Mouse (Mus musculus) lung, embryonic 16.5 days (tissue): ENCODE data around the gene Git1. TPM values are rescaled to one million over a fixed set of nuclear protein-coding genes. Genes with fewer than 3 reads are reported as not detected.

ENCODE experiments used
- ATAC-seq: fragments of 200-750 bp; cut with Nextera tagmentation; 2 replicates; pipeline ENCODE4 v1.8.0; 2017; ENCODE audit warnings: low read depth, mild to moderate bottlenecking, moderate library complexity
- H3K27ac ChIP-seq: fragments of 300-500 bp; sonication (generic); 2 replicates; pipeline ENCODE4 v1.5.1; 2014; ENCODE audit warnings: mild to moderate bottlenecking, control low read depth, low read length
- H3K27me3 ChIP-seq: fragments of 300-500 bp; sonication (generic); 2 replicates; pipeline ENCODE4 v1.6.1; 2014; ENCODE audit warnings: low read depth, low read length, mixed read lengths; ENCODE audit not compliant: control insufficient read depth, insufficient read depth
- H3K36me3 ChIP-seq: fragments of 300-500 bp; sonication (generic); 2 replicates; pipeline ENCODE4 v1.6.1; 2014; ENCODE audit warnings: low read length; ENCODE audit not compliant: control insufficient read depth, insufficient read depth
- H3K4me1 ChIP-seq: fragments of 300-500 bp; sonication (generic); replicated peaks from 2 replicates; pipeline ENCODE4 v1.6.1; 2014; ENCODE audit warnings: low read length, mixed read lengths; ENCODE audit not compliant: control insufficient read depth, insufficient read depth
- H3K4me2 ChIP-seq: fragments of 300-500 bp; sonication (generic); 2 replicates; pipeline ENCODE4 v1.6.1; 2014; ENCODE audit warnings: low read depth, low read length, control low read depth
- H3K4me3 ChIP-seq: fragments of 300-500 bp; sonication (generic); 2 replicates; pipeline ENCODE4 v1.5.1; 2014; ENCODE audit warnings: mild to moderate bottlenecking, low read length, control low read depth
- H3K9ac ChIP-seq: fragments of 300-500 bp; sonication (generic); 2 replicates; pipeline ENCODE4 v1.6.1; 2014; ENCODE audit warnings: low read length, control low read depth
- H3K9me3 ChIP-seq: fragments of 300-500 bp; sonication (generic); 2 replicates; pipeline ENCODE4 v1.6.1; 2016; ENCODE audit warnings: low read length; ENCODE audit not compliant: control insufficient read depth
- WGBS: fragments of 180-500 bp; shearing (Covaris S2); extraction: QIAGEN DNeasy Blood & Tissue Kit; methylation state at CpG from one replicate; pipeline ENCODE4 v1.1.7; 2014; 5-methylcytosine and 5-hydroxymethylcytosine counted together
- polyA plus RNA-seq: library from polyadenylated mRNA; unstranded; fragments of >200 nt; fragmentation: Nextera tagmentation; extraction: Ambion mirVana; gene quantifications from 2 replicates; pipeline ENCODE4 v1.2.1, GENCODE M21; 2015

The Git1 gene
- polyA plus RNA-seq, result 9.1 and 9.2 TPM in 2 replicates

- no peaks in the 10 kb centered on the region for H3K36me3 ChIP-seq
- under 1% methylated on average over 55 of the region's 74 CpGs for WGBS
- peak within 1 kb of the TSS; percentile 88 for H3K4me3 ChIP-seq
- H3K9me3 ChIP-seq, result no peaks in the 10 kb centered on the region
- peak; percentile 1; the same call in 1 of the 2 replicates for ATAC-seq
- peaks cover 62% of the 10 kb centered on the region for H3K4me1 ChIP-seq
- H3K27ac ChIP-seq, result peak within 1 kb of the TSS; percentile 87
- H3K4me2 ChIP-seq, result peak within 1 kb of the TSS; percentile 95
- H3K9ac ChIP-seq, result peak within 1 kb of the TSS; percentile 85
- H3K27me3 ChIP-seq, result no peaks in the 10 kb centered on the region
These were observed at the start of gene Git1 for GRCm38 (mm10) chr11:77493512-77494343. Gene Git1 (plus strand): TSS chr11:77493562.

- H3K9me3 ChIP-seq, result no peaks in the 10 kb centered on the region
- H3K4me2 ChIP-seq, result no peak overlapping the region
- WGBS, result 36% methylated on average over 2 of the region's 2 CpGs
- H3K27me3 ChIP-seq, result no peaks in the 10 kb centered on the region
- no peak overlapping the region for H3K4me3 ChIP-seq
- peak; percentile 86 for ATAC-seq
- H3K9ac ChIP-seq, result no peak overlapping the region
- H3K36me3 ChIP-seq, result peaks cover 7% of the 10 kb centered on the region
- peaks cover 28% of the 10 kb centered on the region for H3K4me1 ChIP-seq
- H3K27ac ChIP-seq, result no peak overlapping the region
These were observed 48.4 kb upstream of the Git1 start for GRCm38 (mm10) chr11:77444939-77445338.

GRCm38 (mm10) chr11:77446628-77447041, 46.7 kb upstream of the Git1 start:
- Histone ChIP-seq H3K27ac (no peak overlapping the region), H3K9ac (no peak overlapping the region), H3K4me1 (peaks cover 24% of the 10 kb centered on the region), H3K27me3 (no peaks in the 10 kb centered on the region), H3K9me3 (no peaks in the 10 kb centered on the region), H3K4me3 (no peak overlapping the region), H3K36me3 (peaks cover 11% of the 10 kb centered on the region), H3K4me2 (no peak overlapping the region)
- 36% methylated on average over 6 of the region's 6 CpGs for WGBS
- peak; percentile 24; the same call in 1 of the 2 replicates for ATAC-seq

- H3K27me3 ChIP-seq, result no peaks in the 10 kb centered on the region
- H3K9ac ChIP-seq, result no peak overlapping the region
- no peak overlapping the region for H3K4me3 ChIP-seq
- no peak overlapping the region for H3K27ac ChIP-seq
- peaks cover 12% of the 10 kb centered on the region for H3K36me3 ChIP-seq
- no peaks in the 10 kb centered on the region for H3K9me3 ChIP-seq
- 89% methylated on average over 7 of the region's 7 CpGs for WGBS
- H3K4me1 ChIP-seq, result peaks cover 8% of the 10 kb centered on the region
- no peak for ATAC-seq
- no peak overlapping the region for H3K4me2 ChIP-seq
These were observed 44.1 kb upstream of the Git1 start for GRCm38 (mm10) chr11:77449224-77449623.

- Histone ChIP-seq H3K36me3 (peaks cover 19% of the 10 kb centered on the region), H3K9ac (no peak overlapping the region), H3K9me3 (no peaks in the 10 kb centered on the region)
These were observed 41.7 kb upstream of the Git1 start for GRCm38 (mm10) chr11:77451670-77452069.

GRCm38 (mm10) chr11:77453388-77453787, 40.0 kb upstream of the Git1 start:
- WGBS, result 91% methylated on average over 2 of the region's 2 CpGs
- no peak for ATAC-seq
- H3K36me3 ChIP-seq, result peaks cover 19% of the 10 kb centered on the region

More at GRCm38 (mm10) chr11:77451670-77452069, 41.7 kb upstream of the Git1 start:
- Histone ChIP-seq H3K27me3 (no peaks in the 10 kb centered on the region), H3K4me1 (0 out of 2 replicates have a peak, but pooled peaks cover 5% of the 10 kb centered on the region), H3K4me3 (no peak overlapping the region), H3K4me2 (no peak overlapping the region), H3K27ac (no peak overlapping the region)
- 96% methylated on average over 2 of the region's 2 CpGs for WGBS
- ATAC-seq, result no peak

GRCm38 (mm10) chr11:77455770-77456510, 37.4 kb upstream of the Git1 start:
- peaks cover 3% of the 10 kb centered on the region; the same call in 1 of the 2 replicates for H3K27me3 ChIP-seq
- WGBS, result 87% methylated on average over 9 of the region's 9 CpGs

More at GRCm38 (mm10) chr11:77453388-77453787, 40.0 kb upstream of the Git1 start:
- Histone ChIP-seq H3K4me1 (peaks cover 6% of the 10 kb centered on the region; the same call in 1 of the 2 replicates), H3K27me3 (no peaks in the 10 kb centered on the region), H3K9me3 (no peaks in the 10 kb centered on the region), H3K4me3 (no peak overlapping the region), H3K4me2 (no peak overlapping the region), H3K9ac (no peak overlapping the region), H3K27ac (no peak overlapping the region)

GRCm38 (mm10) chr11:77456866-77457265, 36.5 kb upstream of the Git1 start:
- H3K4me3 ChIP-seq, result no peak overlapping the region
- WGBS, result 31% methylated on average over 6 of the region's 6 CpGs
- peaks cover 7% of the 10 kb centered on the region for H3K4me1 ChIP-seq
- H3K4me2 ChIP-seq, result no peak overlapping the region
- H3K27ac ChIP-seq, result peak overlapping the region; percentile 75; the same call in 1 of the 2 replicates
- peaks cover 5% of the 10 kb centered on the region; the same call in 1 of the 2 replicates for H3K27me3 ChIP-seq
- peak; percentile 92 for ATAC-seq
- peaks cover 8% of the 10 kb centered on the region; the same call in 1 of the 2 replicates for H3K36me3 ChIP-seq
- H3K9ac ChIP-seq, result no peak overlapping the region
- H3K9me3 ChIP-seq, result no peaks in the 10 kb centered on the region

More at GRCm38 (mm10) chr11:77455770-77456510, 37.4 kb upstream of the Git1 start:
- Histone ChIP-seq H3K4me2 (no peak overlapping the region), H3K9me3 (no peaks in the 10 kb centered on the region), H3K9ac (no peak overlapping the region), H3K36me3 (peaks cover 8% of the 10 kb centered on the region; the same call in 1 of the 2 replicates), H3K4me3 (no peak overlapping the region), H3K27ac (0 out of 2 replicates have a peak overlapping the region, but pooled peaks have one; percentile 31), H3K4me1 (peaks cover 6% of the 10 kb centered on the region; the same call in 1 of the 2 replicates)
- ATAC-seq, result no peak

- H3K9me3 ChIP-seq, result no peaks in the 10 kb centered on the region
- peak overlapping the region; percentile 66 for H3K4me3 ChIP-seq
- H3K9ac ChIP-seq, result peak overlapping the region; percentile 71
- WGBS, result 4% methylated on average over 6 of the region's 6 CpGs
- peaks cover 18% of the 10 kb centered on the region for H3K4me1 ChIP-seq
- H3K27me3 ChIP-seq, result peaks cover 31% of the 10 kb centered on the region
- H3K36me3 ChIP-seq, result no peaks in the 10 kb centered on the region
- H3K4me2 ChIP-seq, result peak overlapping the region; percentile 99
- no peak for ATAC-seq
- no peak overlapping the region for H3K27ac ChIP-seq
These were observed 31.5 kb upstream of the Git1 start for GRCm38 (mm10) chr11:77461856-77462255.
